Mouse (Mus musculus): ENCODE measurements around the gene Tbc1d13. TPM values are rescaled to one million over a fixed set of nuclear protein-coding genes. Genes with fewer than 3 reads are reported as not detected.
A peak's percentile ranks its signal among the peaks of the same experiment; 100 is the strongest.

Gene Tbc1d13
- total and polyA plus RNA-seq, 2 experiments, result 25.8 to 42.6 TPM

DNA sequence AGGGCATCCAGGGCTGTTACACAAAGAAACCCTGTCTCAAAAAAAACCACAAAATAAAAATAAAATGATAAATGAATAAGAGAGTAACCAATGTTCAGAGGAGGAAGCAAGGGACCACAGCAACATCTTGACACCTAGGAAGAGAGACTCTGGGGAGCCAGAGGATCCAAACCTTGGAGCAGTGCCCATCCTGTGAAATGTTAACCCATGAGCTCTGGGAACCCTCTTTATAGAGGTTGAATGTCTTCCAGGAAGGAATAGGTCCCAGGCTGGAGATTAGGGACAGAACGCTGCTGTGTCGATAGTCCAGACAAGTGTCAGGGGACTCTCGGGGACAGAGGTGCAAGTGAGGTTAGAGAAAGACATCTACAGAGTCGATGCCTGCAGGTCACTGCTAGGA is 13.3 kb upstream of the Tbc1d13 start:
- Histone ChIP-seq H3K79me2 (ENCODE audit: control insufficient read depth, insufficient read depth, low read length) (peaks cover 3% of the 10 kb centered on the region; the same call in 1 of the 2 replicates), H3K27me3 (ENCODE audit: control insufficient read depth, insufficient read depth, low read length) (no peaks in the 10 kb centered on the region), H3K4me1 (ENCODE audit: control insufficient read depth, insufficient read depth, low read length) (peaks cover 6% of the 10 kb centered on the region), H3K36me3 (ENCODE audit: control insufficient read depth, insufficient read depth, low read length) (no peaks in the 10 kb centered on the region), H3K9ac (ENCODE audit: low read depth, low read length) (no peak overlapping the region), H3K27ac (replicated peaks; ENCODE audit: insufficient read depth, low read depth, low read length) (no peak overlapping the region), H3K4me3 (ENCODE audit: insufficient read depth, low read depth, low read length) (no peak overlapping the region)
- 66% methylated on average over 4 of the region's 4 CpGs for WGBS
- TF ChIP-seq CTCF (IDR thresholded peaks at IDR 0.05; ENCODE audit: low read depth, low read length), result no peak
- no peak for TF ChIP-seq POLR2A (IDR thresholded peaks at IDR 0.05; ENCODE audit: extremely low read depth, insufficient read depth, low read length)
- no peak for DNase-seq (ENCODE audit: extremely low read depth, low read depth, low spot score)

DNA sequence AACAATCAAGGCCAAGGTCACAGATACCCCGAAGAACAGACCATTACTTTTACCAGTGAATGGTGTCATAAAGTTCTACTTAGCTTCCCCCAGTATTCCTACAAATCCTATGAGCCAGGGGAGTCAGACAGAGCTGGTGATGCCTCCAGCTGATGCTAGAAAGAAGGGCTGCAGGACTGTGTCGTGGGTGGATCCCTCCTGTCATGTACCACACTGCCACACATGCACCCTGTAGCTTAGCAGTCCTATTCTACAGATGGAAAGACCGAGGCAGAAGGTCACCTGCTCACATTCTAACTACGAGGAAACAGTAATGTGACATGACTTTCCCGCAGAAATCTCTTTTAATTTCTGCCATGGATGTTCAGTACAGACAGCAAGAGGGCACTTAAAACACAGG is 10.8 kb upstream of the Tbc1d13 start:
- Histone ChIP-seq H3K27me3 (ENCODE audit: control insufficient read depth, insufficient read depth, low read length) (no peaks in the 10 kb centered on the region), H3K4me3 (ENCODE audit: insufficient read depth, low read depth, low read length) (no peak overlapping the region), H3K9ac (ENCODE audit: low read depth, low read length) (no peak overlapping the region), H3K36me3 (ENCODE audit: control insufficient read depth, insufficient read depth, low read length) (no peaks in the 10 kb centered on the region), H3K4me1 (ENCODE audit: control insufficient read depth, insufficient read depth, low read length) (peaks cover 6% of the 10 kb centered on the region), H3K79me2 (ENCODE audit: control insufficient read depth, insufficient read depth, low read length) (peaks cover 3% of the 10 kb centered on the region; the same call in 1 of the 2 replicates), H3K27ac (replicated peaks; ENCODE audit: insufficient read depth, low read depth, low read length) (no peak overlapping the region)
- 75% methylated on average over 5 of the region's 5 CpGs for WGBS
- no peak for DNase-seq (ENCODE audit: extremely low read depth, low read depth, low spot score)
- TF ChIP-seq POLR2A (IDR thresholded peaks at IDR 0.05; ENCODE audit: extremely low read depth, insufficient read depth, low read length), result no peak
- TF ChIP-seq CTCF (IDR thresholded peaks at IDR 0.05; ENCODE audit: low read depth, low read length), result no peak

DNA sequence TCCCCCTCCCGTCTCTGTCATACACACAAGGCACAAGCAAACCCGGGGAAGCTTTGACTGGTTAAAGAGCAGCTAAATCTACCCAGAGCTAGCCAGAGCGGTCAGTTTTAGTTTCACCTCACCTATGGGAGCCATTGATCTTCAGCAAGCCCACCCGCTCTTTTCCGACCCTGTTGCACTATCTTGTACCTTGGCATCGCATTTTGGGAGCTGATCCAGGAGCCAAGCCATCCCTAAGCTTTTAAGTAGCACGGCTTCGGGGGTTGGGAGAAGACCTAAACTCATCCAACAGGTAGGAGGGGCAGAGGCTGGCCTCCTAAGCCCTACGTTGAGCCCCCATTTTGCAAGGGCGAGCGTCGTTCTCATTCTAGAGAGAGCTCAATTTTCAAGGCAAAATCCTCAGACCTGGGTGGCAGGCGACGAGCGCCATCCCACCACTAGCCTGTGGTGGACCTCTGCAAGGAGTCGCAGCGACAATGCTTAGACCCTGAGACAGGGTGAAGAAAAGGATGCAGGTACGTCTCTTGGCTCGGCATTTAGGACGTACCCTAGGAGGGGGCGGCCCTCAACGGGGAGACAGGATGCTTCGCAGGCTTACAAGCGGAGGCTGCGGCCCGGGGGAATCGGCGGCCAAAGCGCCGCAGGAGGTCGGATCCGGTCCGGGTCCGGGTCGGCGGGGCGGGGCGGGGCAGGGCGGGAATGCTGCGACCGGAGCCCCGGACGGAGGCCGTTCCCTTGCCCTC is 9.6 kb upstream of the Tbc1d13 start:
- H3K4me3 ChIP-seq (ENCODE audit: insufficient read depth, low read depth, low read length), result peak overlapping the region; percentile 84
- H3K36me3 ChIP-seq (ENCODE audit: control insufficient read depth, insufficient read depth, low read length), result no peaks in the 10 kb centered on the region
- TF ChIP-seq CTCF (IDR thresholded peaks at IDR 0.05; ENCODE audit: low read depth, low read length) (no peak), POLR2A (IDR thresholded peaks at IDR 0.05; ENCODE audit: extremely low read depth, insufficient read depth, low read length) (no peak)
- WGBS, result 3% methylated on average over 42 of the region's 44 CpGs
- peaks cover 3% of the 10 kb centered on the region; the same call in 1 of the 2 replicates for H3K79me2 ChIP-seq (ENCODE audit: control insufficient read depth, insufficient read depth, low read length)
- H3K4me1 ChIP-seq (ENCODE audit: control insufficient read depth, insufficient read depth, low read length), result peaks cover 6% of the 10 kb centered on the region
- peak overlapping the region; percentile 51 for H3K27ac ChIP-seq (replicated peaks; ENCODE audit: insufficient read depth, low read depth, low read length)
- no peak for DNase-seq (ENCODE audit: extremely low read depth, low read depth, low spot score)
- H3K9ac ChIP-seq (ENCODE audit: low read depth, low read length), result peak overlapping the region; percentile 91
- H3K27me3 ChIP-seq (ENCODE audit: control insufficient read depth, insufficient read depth, low read length), result no peaks in the 10 kb centered on the region

DNA sequence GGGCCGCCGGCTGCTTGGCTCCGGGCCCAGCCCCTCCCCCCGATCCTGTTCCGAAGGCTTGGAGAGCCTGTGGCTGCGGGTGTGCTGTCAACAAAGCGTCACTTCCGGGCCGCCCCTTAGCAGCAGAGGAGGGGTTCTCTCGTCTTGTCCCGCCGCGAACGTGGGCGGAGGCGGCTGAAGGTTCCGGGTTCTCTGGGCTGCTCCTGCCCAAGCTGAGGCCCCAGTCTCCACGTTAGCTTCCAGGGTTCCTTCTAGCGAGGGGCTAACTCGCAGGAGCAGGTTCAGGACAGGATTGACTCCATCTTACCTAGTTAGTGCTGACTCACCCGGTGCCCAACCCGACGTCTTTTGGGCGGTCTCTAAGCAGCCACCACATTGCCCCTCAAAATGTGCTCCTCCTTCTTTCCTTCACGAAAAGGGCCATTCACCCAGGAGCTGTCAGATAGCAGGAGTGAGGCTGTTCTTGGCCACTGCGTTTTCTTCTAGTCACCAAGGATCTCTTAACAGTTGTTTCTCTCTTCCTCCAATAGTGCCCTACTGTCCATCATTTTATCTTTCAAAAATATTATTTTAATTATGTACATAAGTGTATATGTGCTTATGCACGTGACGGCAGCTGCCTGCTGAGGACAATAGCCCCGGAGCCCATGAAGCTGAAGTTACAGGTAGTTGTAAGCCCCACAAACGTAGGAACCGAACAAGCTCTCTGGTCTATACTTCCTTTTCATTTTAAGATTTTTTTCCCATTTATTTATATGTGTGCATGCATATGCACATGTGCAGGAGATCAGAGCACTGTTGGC is 8.9 kb upstream of the Tbc1d13 start, which contains the start of gene Zer1:
Gene Zer1, minus strand, starts transcription at position 114 of the 803 bp plus-strand sequence.
- Histone ChIP-seq H3K27ac (replicated peaks; ENCODE audit: insufficient read depth, low read depth, low read length) (peak within 1 kb of the TSS; percentile 77), H3K36me3 (ENCODE audit: control insufficient read depth, insufficient read depth, low read length) (no peaks in the 10 kb centered on the region), H3K79me2 (ENCODE audit: control insufficient read depth, insufficient read depth, low read length) (peaks cover 3% of the 10 kb centered on the region; the same call in 1 of the 2 replicates), H3K4me3 (ENCODE audit: insufficient read depth, low read depth, low read length) (peak within 1 kb of the TSS; percentile 84), H3K9ac (ENCODE audit: low read depth, low read length) (peak within 1 kb of the TSS; percentile 91), H3K27me3 (ENCODE audit: control insufficient read depth, insufficient read depth, low read length) (no peaks in the 10 kb centered on the region), H3K4me1 (ENCODE audit: control insufficient read depth, insufficient read depth, low read length) (peaks cover 6% of the 10 kb centered on the region)
- 11% methylated on average over 31 of the region's 31 CpGs for WGBS
- TF ChIP-seq POLR2A (IDR thresholded peaks at IDR 0.05; ENCODE audit: extremely low read depth, insufficient read depth, low read length) (peak; percentile 91), CTCF (IDR thresholded peaks at IDR 0.05; ENCODE audit: low read depth, low read length) (no peak)
- peak; percentile 89 for DNase-seq (ENCODE audit: extremely low read depth, low read depth, low spot score)

DNA sequence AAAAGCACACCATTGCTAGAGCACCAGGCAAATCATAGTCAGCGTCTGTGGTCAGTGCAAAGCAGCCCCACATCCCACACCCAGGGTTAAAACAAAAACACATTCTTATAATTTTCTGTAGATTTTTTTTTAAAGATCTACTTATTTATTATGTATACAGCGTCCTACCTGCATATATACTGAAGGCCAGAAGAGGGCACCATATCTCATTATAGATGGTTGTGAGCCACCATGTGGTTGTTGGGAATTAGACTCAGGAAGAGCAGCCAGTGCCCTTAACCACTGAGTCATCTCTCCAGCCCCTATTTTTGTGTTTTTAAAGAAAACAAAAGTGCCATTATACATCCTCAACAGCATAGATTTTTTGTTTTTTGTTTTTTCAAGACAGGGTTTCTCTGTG is 4.8 kb upstream of the Tbc1d13 start:
- H3K27me3 ChIP-seq (ENCODE audit: control insufficient read depth, insufficient read depth, low read length), result no peaks in the 10 kb centered on the region
- H3K27ac ChIP-seq (replicated peaks; ENCODE audit: insufficient read depth, low read depth, low read length), result no peak overlapping the region
- H3K4me3 ChIP-seq (ENCODE audit: insufficient read depth, low read depth, low read length), result no peak overlapping the region
- H3K4me1 ChIP-seq (ENCODE audit: control insufficient read depth, insufficient read depth, low read length), result peaks cover 8% of the 10 kb centered on the region; the same call in 1 of the 2 replicates
- peak; percentile 17; the same call in 1 of the 2 replicates for TF ChIP-seq CTCF (IDR thresholded peaks at IDR 0.05; ENCODE audit: low read depth, low read length)
- TF ChIP-seq POLR2A (IDR thresholded peaks at IDR 0.05; ENCODE audit: extremely low read depth, insufficient read depth, low read length), result no peak
- no peaks in the 10 kb centered on the region for H3K36me3 ChIP-seq (ENCODE audit: control insufficient read depth, insufficient read depth, low read length)
- peak; percentile 55 for DNase-seq (ENCODE audit: extremely low read depth, low read depth, low spot score)
- WGBS, result 53% methylated on average over 2 of the region's 2 CpGs
- H3K9ac ChIP-seq (ENCODE audit: low read depth, low read length), result no peak overlapping the region
- H3K79me2 ChIP-seq (ENCODE audit: control insufficient read depth, insufficient read depth, low read length), result no peaks in the 10 kb centered on the region

Data from liver, adult 2 months (tissue).